Mouse (Mus musculus) thymus, postnatal 36 days (tissue): Measurements from ENCODE around the gene Marveld2.

Experiments used
- DNase-seq, 2 experiments: peaks; one replicate each; pipeline ENCODE4 v3.0.0; 2022; ENCODE audit warnings: mixed read lengths in 2 of 2

The Marveld2 gene

DNA sequence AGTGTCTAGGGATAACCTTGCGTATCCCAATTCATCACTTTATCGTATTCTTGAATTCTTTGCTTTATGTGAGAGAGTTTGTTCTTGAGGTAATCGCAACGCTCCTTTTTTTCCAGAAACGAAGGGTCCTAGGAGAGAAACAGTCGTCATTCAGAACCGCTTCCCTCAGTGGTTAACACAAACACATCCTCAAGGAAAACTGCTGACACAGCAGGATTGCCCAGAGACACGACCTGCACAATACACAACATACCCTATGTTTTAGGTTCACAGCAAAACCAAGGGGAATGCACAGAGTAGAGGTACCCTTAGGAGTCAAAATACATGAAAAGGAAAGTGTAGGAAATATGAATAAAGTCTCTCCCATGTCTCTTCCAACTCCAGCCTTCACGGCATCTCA is 19.5 kb downstream of the Marveld2 start:
- no peak for DNase-seq

- no peak for DNase-seq
These were observed 21.3 kb downstream of the Marveld2 start for GRCm38 (mm10) chr13:100595552-100595885.

DNA sequence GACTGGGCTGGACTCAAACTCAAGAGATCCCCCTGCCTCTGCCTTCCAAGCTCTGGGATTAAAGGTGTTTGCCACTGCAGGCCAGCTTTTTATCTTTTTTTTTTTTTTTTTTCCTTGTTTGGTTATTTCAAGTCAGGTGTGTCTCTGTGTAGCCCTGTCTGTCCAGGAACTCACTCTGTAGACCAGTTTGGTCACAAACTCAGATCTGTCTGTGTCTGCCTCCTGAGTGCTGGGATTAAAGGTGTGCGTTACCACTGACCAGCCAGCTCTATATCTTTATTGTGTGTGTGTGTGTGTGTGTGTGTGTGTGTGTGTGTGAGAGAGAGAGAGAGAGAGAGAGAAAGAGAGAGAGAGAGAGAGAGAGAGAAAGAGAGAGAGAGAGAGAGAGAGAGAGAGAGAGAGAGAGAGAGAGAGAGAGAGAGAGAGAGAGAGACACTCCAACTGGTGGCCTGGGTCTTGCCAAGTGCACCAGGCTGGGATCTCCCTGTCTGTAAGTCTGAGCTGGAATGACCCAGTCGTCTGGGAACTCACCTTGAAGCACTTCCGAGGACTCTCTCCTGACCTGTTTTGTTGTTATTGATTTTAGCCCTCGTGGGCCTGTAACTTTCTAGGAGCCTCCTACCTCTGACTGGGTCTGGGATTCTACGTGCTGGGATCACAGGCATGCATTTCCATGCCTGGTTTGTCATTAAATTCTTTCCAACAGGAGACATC is 21.8 kb downstream of the Marveld2 start:
- DNase-seq = no peak

- peak; percentile 24 to 58 for DNase-seq
These were observed 22.6 kb downstream of the Marveld2 start for GRCm38 (mm10) chr13:100594041-100594792.

- no peak for DNase-seq
These were observed 28.1 kb downstream of the Marveld2 start for GRCm38 (mm10) chr13:100588646-100589045.

- no peak for DNase-seq
These were observed 34.6 kb downstream of the Marveld2 start for GRCm38 (mm10) chr13:100582144-100582543.

GRCm38 (mm10) chr13:100581701-100582100 is 35.1 kb downstream of the Marveld2 start:
- DNase-seq = no peak

GRCm38 (mm10) chr13:100579951-100580350 is 36.8 kb downstream of the Marveld2 start:
- DNase-seq = no peak

GRCm38 (mm10) chr13:100579220-100579619 is 37.6 kb downstream of the Marveld2 start:
- DNase-seq = no peak

DNA sequence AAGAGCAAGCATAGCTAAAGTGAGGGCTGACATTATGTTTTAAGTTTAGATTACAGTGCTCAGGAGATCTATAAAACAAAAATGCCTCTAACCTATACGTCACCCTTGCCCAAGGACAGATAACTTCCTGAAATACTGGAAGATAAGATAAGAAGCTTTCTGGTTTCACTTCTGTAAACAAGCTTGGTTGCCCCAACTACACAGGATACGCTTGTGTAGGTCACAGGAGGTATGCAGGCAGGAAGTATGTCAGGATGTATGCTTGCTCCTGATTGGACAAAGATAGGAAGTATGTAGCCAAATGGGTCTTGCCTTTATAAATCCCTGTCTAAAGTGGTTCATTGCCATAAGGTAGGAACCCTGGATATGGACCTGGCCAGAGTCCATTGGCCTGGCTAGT is 40.8 kb downstream of the Marveld2 start:
- DNase-seq = no peak

- DNase-seq = peak in 1 of 2 experiments; percentile 10
These were observed 46.1 kb downstream of the Marveld2 start for GRCm38 (mm10) chr13:100570713-100571112.

DNA sequence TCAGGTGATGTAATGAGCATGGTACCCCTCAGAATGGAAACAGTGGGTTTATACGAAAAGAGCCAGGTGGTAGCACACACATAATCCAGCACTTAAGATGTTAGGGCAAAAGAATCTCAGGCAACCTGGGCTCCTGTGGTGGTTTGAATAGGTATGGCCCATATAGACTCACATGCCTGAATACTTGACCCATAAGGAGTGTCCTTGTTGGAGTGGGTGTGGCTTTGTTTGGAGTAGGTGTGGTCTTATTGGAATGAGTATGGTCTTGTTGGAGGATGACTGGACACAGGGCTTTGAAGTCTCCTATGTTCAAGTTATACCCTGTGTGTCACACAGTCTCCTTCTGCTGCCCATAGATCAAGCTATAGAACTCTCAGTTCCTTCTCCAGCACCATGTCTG is 48.4 kb downstream of the Marveld2 start:
- DNase-seq = no peak

- DNase-seq = no peak
These were observed 57.3 kb downstream of the Marveld2 start for GRCm38 (mm10) chr13:100559449-100559848.

DNA sequence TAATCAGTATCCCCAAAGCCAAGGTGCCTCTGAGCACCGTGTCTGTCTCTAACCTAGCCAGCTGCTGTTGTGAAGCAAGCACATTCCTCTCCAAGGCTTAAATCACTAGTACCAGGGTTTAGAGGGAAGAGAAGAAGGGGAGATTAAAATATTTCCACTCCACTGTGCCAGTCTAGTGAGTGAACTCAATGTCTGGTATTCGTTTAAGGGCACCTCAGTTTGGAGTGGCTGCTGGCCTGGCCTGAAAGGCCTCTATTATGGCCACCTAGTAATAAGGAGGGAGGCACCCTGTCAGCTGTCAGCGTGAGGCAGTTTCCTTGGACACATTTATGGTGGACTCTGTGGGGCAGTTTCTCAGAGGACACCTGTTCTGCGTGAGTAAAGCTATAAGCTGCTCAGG is 59.8 kb downstream of the Marveld2 start:
- DNase-seq = no peak

GRCm38 (mm10) chr13:100553042-100553437 is 63.7 kb downstream of the Marveld2 start:
- DNase-seq = no peak

DNA sequence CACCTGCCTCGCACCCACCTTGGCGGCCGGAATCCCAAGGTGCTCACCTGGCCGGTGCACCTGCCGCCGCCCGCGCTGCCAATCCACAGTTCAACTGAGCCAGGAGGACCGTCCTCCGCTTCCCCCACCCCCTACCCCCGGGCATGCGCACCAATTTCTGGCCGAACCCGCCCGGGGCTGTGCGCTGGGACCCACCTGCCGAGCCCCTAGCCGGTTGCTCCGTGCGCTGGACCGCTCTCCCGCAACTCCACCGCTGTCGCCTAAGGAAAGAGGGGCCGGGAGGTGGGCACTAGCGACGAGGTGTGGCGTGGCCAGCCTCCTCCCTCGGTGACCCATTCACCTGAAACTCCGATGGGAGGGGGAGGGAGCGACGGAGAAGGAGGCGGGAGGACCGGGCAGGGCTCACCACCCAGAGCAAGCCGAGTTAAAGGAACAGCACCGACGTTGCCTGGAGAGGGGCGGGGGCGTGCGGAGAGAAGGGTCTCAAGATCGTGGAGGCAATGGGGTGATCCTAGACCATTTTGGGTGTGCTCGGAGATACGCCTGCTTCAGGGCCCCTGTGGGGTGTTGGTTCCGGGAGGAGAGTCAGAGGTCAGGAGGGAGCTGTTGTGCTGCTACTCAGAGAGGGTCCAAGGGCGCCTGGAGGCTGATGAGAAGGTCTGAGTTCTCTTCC is 64.3 kb downstream of the Marveld2 start, which contains the start of gene Ocln:
Ocln (minus strand) TSS at position 350 of the 673 bp plus-strand sequence.
- DNase-seq = no peak

- no peak for DNase-seq
These were observed 64.8 kb downstream of the Marveld2 start for GRCm38 (mm10) chr13:100552009-100552368.

DNA sequence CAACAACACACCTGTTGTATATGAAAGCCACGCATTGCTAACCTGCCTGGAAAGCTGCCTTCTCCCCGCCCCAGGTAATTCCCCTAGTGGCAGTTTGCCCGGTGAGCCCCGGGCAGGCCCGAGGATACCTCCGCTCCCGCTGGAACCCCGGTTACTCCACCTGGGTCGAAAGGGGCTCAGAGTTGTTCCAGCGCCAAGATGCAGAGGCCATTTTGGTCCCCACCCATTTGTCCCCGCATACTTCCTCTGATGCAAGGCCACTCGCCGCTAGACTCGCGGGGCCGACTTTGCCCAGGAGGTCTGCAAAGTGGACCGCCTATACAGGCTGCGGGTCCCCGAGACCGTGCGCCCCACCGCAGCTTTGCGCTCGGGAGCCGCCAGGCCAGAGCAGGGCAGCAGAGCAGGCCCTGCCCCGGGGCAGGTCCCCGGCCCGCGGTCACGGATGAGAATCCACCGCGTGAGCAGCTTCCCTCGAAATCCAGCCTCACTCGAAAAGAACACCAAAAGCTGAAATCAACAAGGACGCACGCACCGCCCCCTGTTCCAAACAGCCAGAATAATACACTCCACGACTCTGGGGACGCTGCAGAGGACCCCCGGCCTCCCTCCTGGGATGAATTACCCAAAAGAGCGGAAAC is 65.3 kb downstream of the Marveld2 start:
- DNase-seq = no peak

DNA sequence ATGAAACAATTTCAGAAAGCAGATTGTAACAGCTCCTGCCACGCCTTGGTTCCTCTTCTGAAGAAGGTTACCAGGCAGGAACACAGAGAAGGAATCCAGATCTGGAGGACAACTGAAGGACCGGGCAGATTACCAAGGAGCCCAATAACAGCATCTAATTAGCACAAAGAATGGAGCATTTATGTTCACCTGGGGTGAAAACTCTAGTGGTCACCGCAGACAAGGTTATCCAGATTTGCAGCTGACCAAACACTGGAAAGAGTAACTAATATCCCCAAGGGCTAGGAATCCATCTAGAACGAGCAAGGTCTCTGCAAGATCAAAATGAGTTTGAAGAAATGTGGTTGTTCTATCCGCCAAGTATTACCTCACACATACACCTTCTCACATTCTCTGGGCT is 69.5 kb downstream of the Marveld2 start:
- DNase-seq = no peak
